Mouse (Mus musculus) neutrophil, adult 65 days (primary cell): ENCODE data around the gene Scgb1b24. TPM values are rescaled to one million over a fixed set of nuclear protein-coding genes. Genes with fewer than 3 reads are reported as not detected.

Experiments used
- total RNA-seq: library from RNA; stranded (reverse); gene quantifications from 2 replicates; pipeline ENCODE4 v1.2.4, GENCODE M21; 2023

The Scgb1b24 gene
- total RNA-seq, result not detected in 2 replicates

DNA sequence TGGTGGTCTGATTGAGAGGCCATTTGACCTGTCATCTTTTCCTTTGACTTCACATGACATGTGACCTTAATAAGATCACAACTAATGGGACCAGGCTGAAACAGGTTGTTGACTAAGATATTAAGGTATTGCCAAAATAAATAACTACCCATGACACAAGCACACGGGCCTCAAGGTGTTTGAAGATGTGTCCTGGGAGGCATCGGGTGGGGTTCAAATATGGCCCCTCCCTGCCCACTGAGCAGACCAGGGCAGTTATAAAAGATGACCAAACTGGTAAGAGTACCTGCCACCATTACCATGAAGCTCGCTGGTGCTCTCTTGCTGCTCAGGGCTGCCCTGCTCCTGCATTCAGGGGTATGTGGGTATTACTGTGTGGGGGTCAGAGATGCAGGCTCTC lies at the start of gene Scgb1b24:
Gene Scgb1b24, plus strand, starts transcription at position 301 of the 400 bp plus-strand sequence.

GRCm38 (mm10) chr7:33739212-33739611 lies 4.4 kb upstream of the Scgb1b24 start, which contains the start of gene Scgb2b24:
TSS of gene Scgb2b24 (minus strand) at chr7:33739312.

Other genes with a start within 250 kb of the Scgb1b24 start
- not detected in 2 replicates for gene Scgb2b21, start 223.3 kb upstream of the Scgb1b24 start, total RNA-seq
- not detected in 2 replicates for gene Scgb2b24, start 4.5 kb upstream of the Scgb1b24 start, total RNA-seq
- gene Scgb2b26, start 201.2 kb downstream of the Scgb1b24 start, total RNA-seq, result not detected in 2 replicates